Mouse (Mus musculus): ENCODE data around the gene Shmt1. TPM values are rescaled to one million over a fixed set of nuclear protein-coding genes. Genes with fewer than 3 reads are reported as not detected.
A peak's percentile ranks its signal among the peaks of the same experiment; 100 is the strongest.

Shmt1 gene
- total RNA-seq, 2 experiments from 2014 or later = 8.6 to 9.6 TPM

GRCm38 (mm10) chr11:60823771-60824170, 12.3 kb upstream of the Shmt1 start:
- Histone ChIP-seq H3K27ac (no peak overlapping the region), H3K4me3 (no peak overlapping the region)
- DNase-seq (ENCODE audit: low spot score in 2 of 2) = no peak
- TF ChIP-seq CTCF (conservative IDR thresholded peaks at IDR 0.05) = no peak

- TF ChIP-seq CTCF (conservative IDR thresholded peaks at IDR 0.05) = no peak
- H3K4me3 ChIP-seq = no peak overlapping the region
- DNase-seq (ENCODE audit: low spot score in 2 of 2) = no peak
- no peak overlapping the region for H3K27ac ChIP-seq
Measured at GRCm38 (mm10) chr11:60816398-60816797, 4.9 kb upstream of the Shmt1 start.

- H3K4me3 ChIP-seq = peak overlapping the region; percentile 67
- peak; percentile 92 to 93 for DNase-seq (ENCODE audit: low spot score in 2 of 2)
- TF ChIP-seq CTCF (conservative IDR thresholded peaks at IDR 0.05) = no peak
- no peak overlapping the region for H3K27ac ChIP-seq
Measured at GRCm38 (mm10) chr11:60811054-60811460, 461 bp downstream of the Shmt1 start.

DNA sequence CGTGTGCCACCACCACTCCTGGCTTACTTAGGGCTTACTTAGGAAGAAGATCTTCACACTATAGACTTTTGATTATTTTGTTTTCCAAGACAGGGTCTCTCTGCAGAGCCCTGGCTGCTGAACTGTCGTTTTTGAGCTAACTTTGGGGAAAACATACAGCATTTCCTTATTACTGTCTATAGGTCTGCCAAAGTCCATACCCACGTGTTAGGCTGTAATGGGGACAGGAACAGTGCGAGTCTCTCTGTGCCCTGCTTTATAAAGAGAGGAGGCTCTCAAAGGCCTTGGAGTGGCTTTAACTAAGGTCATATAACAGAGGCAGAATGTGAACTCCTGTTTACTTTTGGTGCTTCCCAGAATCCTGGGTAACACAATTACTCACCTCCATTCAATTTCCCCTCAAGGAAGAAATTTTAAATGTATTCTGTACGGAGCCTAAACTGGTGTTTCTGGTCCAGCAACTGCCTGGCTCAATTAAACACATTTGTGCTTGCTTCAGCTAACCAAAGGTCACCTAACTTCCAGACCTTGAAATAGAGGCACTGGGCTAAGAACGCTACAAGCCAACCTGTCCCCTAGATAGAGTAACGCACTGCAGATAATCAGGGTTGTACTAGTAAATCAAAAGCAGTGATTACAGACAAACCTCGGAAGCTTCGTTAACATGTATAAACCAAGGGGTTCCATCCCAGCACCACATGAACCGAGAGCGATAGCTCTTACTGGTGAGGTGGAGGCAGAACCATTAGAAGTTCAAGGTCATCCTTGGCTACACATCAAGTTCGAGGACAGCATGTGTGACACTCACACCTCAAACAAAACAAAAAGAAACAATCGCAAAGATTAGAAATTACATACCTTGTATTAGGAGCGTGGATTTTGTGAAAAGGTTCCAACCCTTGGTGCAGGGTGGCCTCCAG, 1.2 kb downstream of the Shmt1 start:
- TF ChIP-seq CTCF (conservative IDR thresholded peaks at IDR 0.05) = no peak
- no peak for DNase-seq (ENCODE audit: low spot score in 2 of 2)
- peak overlapping the region; percentile 67 for H3K4me3 ChIP-seq
- H3K27ac ChIP-seq = no peak overlapping the region

GRCm38 (mm10) chr11:60809546-60809945, 2.0 kb downstream of the Shmt1 start:
- no peak for DNase-seq (ENCODE audit: low spot score in 2 of 2)
- TF ChIP-seq CTCF (conservative IDR thresholded peaks at IDR 0.05) = no peak
- Histone ChIP-seq H3K4me3 (no peak overlapping the region), H3K27ac (no peak overlapping the region)

- peak overlapping the region; percentile 32; the same call in 1 of the 2 replicates for H3K27ac ChIP-seq
- no peak overlapping the region for H3K4me3 ChIP-seq
- DNase-seq (ENCODE audit: low spot score in 2 of 2) = peak; percentile 39
- TF ChIP-seq CTCF (conservative IDR thresholded peaks at IDR 0.05) = no peak
Measured at GRCm38 (mm10) chr11:60808286-60809070, 3.0 kb downstream of the Shmt1 start.

GRCm38 (mm10) chr11:60800892-60801291, 10.6 kb downstream of the Shmt1 start:
- DNase-seq (ENCODE audit: low spot score in 2 of 2) = no peak
- Histone ChIP-seq H3K27ac (no peak overlapping the region), H3K4me3 (no peak overlapping the region)
- TF ChIP-seq CTCF (conservative IDR thresholded peaks at IDR 0.05) = no peak

GRCm38 (mm10) chr11:60799977-60800376, 11.5 kb downstream of the Shmt1 start:
- Histone ChIP-seq H3K4me3 (no peak overlapping the region), H3K27ac (no peak overlapping the region)
- peak; percentile 61 for TF ChIP-seq CTCF (conservative IDR thresholded peaks at IDR 0.05)
- no peak for DNase-seq (ENCODE audit: low spot score in 2 of 2)

DNA sequence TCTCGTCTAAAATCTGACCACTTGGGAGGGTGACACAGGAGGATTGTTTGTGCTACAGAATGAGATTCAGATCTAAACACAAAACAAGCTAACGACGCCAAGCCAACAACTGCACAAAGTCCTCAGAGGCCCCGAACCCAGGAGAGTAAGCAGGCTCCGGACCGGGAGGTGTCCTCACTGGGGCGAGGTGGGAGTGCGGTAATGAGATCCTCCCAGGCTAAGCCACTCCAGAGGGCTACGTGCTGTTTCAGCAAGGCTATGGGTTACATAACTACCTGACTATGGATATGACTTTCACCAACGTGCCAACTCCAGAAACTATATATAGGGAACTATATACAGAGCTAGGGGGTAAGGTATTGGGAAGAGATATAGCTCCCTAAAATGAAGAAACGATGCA, 15.2 kb downstream of the Shmt1 start:
- Histone ChIP-seq H3K27ac (no peak overlapping the region), H3K4me3 (no peak overlapping the region)
- DNase-seq (ENCODE audit: low spot score in 2 of 2) = no peak
- TF ChIP-seq CTCF (conservative IDR thresholded peaks at IDR 0.05) = no peak

DNA sequence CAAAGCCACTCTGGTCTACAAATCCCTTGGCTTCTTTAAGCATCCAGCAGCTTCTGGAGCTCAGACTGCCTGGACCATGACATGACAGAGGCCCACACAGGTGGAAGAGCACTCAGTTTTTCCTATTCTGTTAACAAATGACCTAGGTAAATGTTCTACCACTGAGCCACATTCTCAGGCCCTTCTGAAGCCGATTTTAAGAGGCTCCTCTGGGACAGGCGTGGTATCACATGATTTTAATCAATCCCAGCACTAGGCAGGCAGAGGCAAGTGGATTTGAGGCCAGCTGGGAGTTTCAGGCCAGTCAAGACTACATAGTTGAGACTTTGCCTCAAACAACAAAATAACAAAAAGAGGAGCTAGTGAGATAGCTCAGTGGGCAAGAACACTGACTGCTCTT, 21.0 kb downstream of the Shmt1 start:
- no peak for DNase-seq (ENCODE audit: low spot score in 2 of 2)

GRCm38 (mm10) chr11:60787595-60787994, 23.9 kb downstream of the Shmt1 start:
- no peak for DNase-seq (ENCODE audit: low spot score in 2 of 2)
- no peak for TF ChIP-seq CTCF (conservative IDR thresholded peaks at IDR 0.05)

More for the DNA sequence above, 21.0 kb downstream of the Shmt1 start:
- no peak overlapping the region for H3K4me3 ChIP-seq
- no peak for TF ChIP-seq CTCF (conservative IDR thresholded peaks at IDR 0.05)
- H3K27ac ChIP-seq = no peak overlapping the region

GRCm38 (mm10) chr11:60784179-60784922, 27.2 kb downstream of the Shmt1 start:
- TF ChIP-seq CTCF (conservative IDR thresholded peaks at IDR 0.05) = no peak
- no peak for DNase-seq (ENCODE audit: low spot score in 2 of 2)
- Histone ChIP-seq H3K27ac (no peak overlapping the region), H3K4me3 (no peak overlapping the region)

More at GRCm38 (mm10) chr11:60787595-60787994, 23.9 kb downstream of the Shmt1 start:
- Histone ChIP-seq H3K4me3 (no peak overlapping the region), H3K27ac (peak overlapping the region; percentile 37)

Measured in layer of hippocampus, adult 2 months (tissue).